10 mouse cellular contexts compared by ENCODE assay signal in genomic region chr8:94861352-94861910, GRCm38 (mm10). TPM values are rescaled to one million over a fixed set of nuclear protein-coding genes. Genes with fewer than 3 reads are reported as not detected.
A peak's percentile ranks its signal among the peaks of the same experiment; 100 is the strongest.
DNase-seq lines count a peak whose midpoint lies in the region; ATAC-seq and TF ChIP-seq lines count a peak whose summit lies in the region.
"Had no signal": no experiment of that assay in that cellular context is flagged by ENCODE, and none has a peak within 500 bp of the region (broad histone marks: within the 10 kb centered on the region; RNA-seq: fewer than 3 reads in every experiment).

No protein-coding gene starts in this region.

- no peak overlapping the region for H3K4me3 ChIP-seq in hindbrain, embryonic 11.5 days (ENCODE audit: low read depth, low read length)
- H3K4me3 ChIP-seq in hindbrain, embryonic 16.5 days (ENCODE audit: low read length), result no peak overlapping the region
- H3K4me3 ChIP-seq in limb, embryonic 14.5 days (replicated peaks; ENCODE audit: low read length), result no peak overlapping the region
- H3K4me3 ChIP-seq: embryonic facial prominence, embryonic 13.5 days; stomach, embryonic 15.5 days had no signal

- ATAC-seq in hindbrain, embryonic 11.5 days (ENCODE audit: low FRiP score), result no peak
- ATAC-seq in hindbrain, embryonic 16.5 days, result no peak
- ATAC-seq in limb, embryonic 14.5 days (ENCODE audit: low FRiP score, low read depth), result no peak
- peak; percentile 58 for ATAC-seq in neutrophil, adult 5-6 weeks (ENCODE audit: extremely low read depth, insufficient number of reproducible peaks, low FRiP score, poor library complexity, severe bottlenecking)

- peaks cover 9% of the 10 kb centered on the region; the same call in 1 of the 2 replicates for H3K36me3 ChIP-seq in hindbrain, embryonic 11.5 days (ENCODE audit: control insufficient read depth, insufficient read depth, low read length)
- H3K36me3 ChIP-seq in hindbrain, embryonic 16.5 days (ENCODE audit: control insufficient read depth, insufficient read depth, low read length), result peaks cover 37% of the 10 kb centered on the region
- H3K36me3 ChIP-seq in limb, embryonic 14.5 days (ENCODE audit: control insufficient read depth, insufficient read depth, low read length), result peaks cover 64% of the 10 kb centered on the region

- no peaks in the 10 kb centered on the region for H3K9me3 ChIP-seq in hindbrain, embryonic 11.5 days (ENCODE audit: control insufficient read depth, low read length)
- no peaks in the 10 kb centered on the region for H3K9me3 ChIP-seq in hindbrain, embryonic 16.5 days (ENCODE audit: control insufficient read depth, low read length)
- no peaks in the 10 kb centered on the region for H3K9me3 ChIP-seq in limb, embryonic 14.5 days (ENCODE audit: control insufficient read depth, low read length)
- H3K9me3 ChIP-seq: embryonic facial prominence, embryonic 13.5 days; stomach, embryonic 15.5 days had no signal

- WGBS in hindbrain, embryonic 11.5 days, result 82% methylated on average over 8 of the region's 8 CpGs
- WGBS in hindbrain, embryonic 16.5 days, result 75% methylated on average over 8 of the region's 8 CpGs
- WGBS in limb, embryonic 14.5 days, result 72% methylated on average over 8 of the region's 8 CpGs

- no peak overlapping the region for H3K27ac ChIP-seq in hindbrain, embryonic 11.5 days (ENCODE audit: low read depth, low read length)
- no peak overlapping the region for H3K27ac ChIP-seq in hindbrain, embryonic 16.5 days (ENCODE audit: low read depth, low read length)
- H3K27ac ChIP-seq in limb, embryonic 14.5 days (replicated peaks; ENCODE audit: low read depth, low read length), result no peak overlapping the region
- H3K27ac ChIP-seq: embryonic facial prominence, embryonic 13.5 days; stomach, embryonic 15.5 days had no signal

- H3K4me1 ChIP-seq in hindbrain, embryonic 11.5 days (replicated peaks; ENCODE audit: control insufficient read depth, insufficient read depth, low read length), result no peaks in the 10 kb centered on the region; the same call in 1 of the 2 replicates
- peaks cover 16% of the 10 kb centered on the region for H3K4me1 ChIP-seq in hindbrain, embryonic 16.5 days (ENCODE audit: control insufficient read depth, insufficient read depth, low read depth, low read length)
- H3K4me1 ChIP-seq in limb, embryonic 14.5 days (ENCODE audit: control insufficient read depth, insufficient read depth, low read length), result peaks cover 4% of the 10 kb centered on the region; the same call in 1 of the 2 replicates

- H3K9ac ChIP-seq in hindbrain, embryonic 11.5 days (ENCODE audit: low read depth, low read length), result no peak overlapping the region
- H3K9ac ChIP-seq in hindbrain, embryonic 16.5 days (ENCODE audit: low read depth, low read length), result no peak overlapping the region
- H3K9ac ChIP-seq in limb, embryonic 14.5 days (ENCODE audit: low read depth, low read length, severe bottlenecking), result no peak overlapping the region
- H3K9ac ChIP-seq: embryonic facial prominence, embryonic 13.5 days; stomach, embryonic 15.5 days had no signal

- peak; percentile 79 for DNase-seq in hindbrain, embryonic 11.5 days (ENCODE audit: low spot score)
- peak; percentile 58 to 64 for DNase-seq in CD8-positive naive resting alpha-beta T cell, adult 2 months (ENCODE audit: low read depth in 2 of 2, low spot score in 2 of 2)
- peak; percentile 67 to 84 for DNase-seq in adrenal gland, postnatal 36 days
- DNase-seq in gastrocnemius, postnatal 14 days, result peak; percentile 63
- DNase-seq in limb, embryonic 14.5 days (ENCODE audit: low spot score), result peak; percentile 81
- DNase-seq in ovary, postnatal 10 days (ENCODE audit: low spot score), result no peak

- intact Hi-C loops in gastrocnemius, postnatal 14 days (cut with DNase I; ENCODE audit: low total_unique reads), result no loop called here

- no peak overlapping the region for H3K4me2 ChIP-seq in hindbrain, embryonic 11.5 days (replicated peaks; ENCODE audit: low read depth, low read length)
- H3K4me2 ChIP-seq in hindbrain, embryonic 16.5 days (ENCODE audit: low read length), result no peak overlapping the region
- H3K4me2 ChIP-seq in limb, embryonic 14.5 days (replicated peaks; ENCODE audit: low read depth, low read length, severe bottlenecking), result no peak overlapping the region
- H3K4me2 ChIP-seq: embryonic facial prominence, embryonic 13.5 days; stomach, embryonic 15.5 days had no signal

- H3K27me3 ChIP-seq in hindbrain, embryonic 11.5 days (ENCODE audit: control insufficient read depth, insufficient read depth, low read length), result no peaks in the 10 kb centered on the region
- no peaks in the 10 kb centered on the region for H3K27me3 ChIP-seq in hindbrain, embryonic 16.5 days (replicated peaks; ENCODE audit: control insufficient read depth, insufficient read depth, low read length)
- no peaks in the 10 kb centered on the region for H3K27me3 ChIP-seq in limb, embryonic 14.5 days (ENCODE audit: control insufficient read depth, insufficient read depth, low read length)
- H3K27me3 ChIP-seq: embryonic facial prominence, embryonic 13.5 days; stomach, embryonic 15.5 days had no signal

- TF ChIP-seq POLR2A in limb, embryonic 14.5 days (IDR thresholded peaks at IDR 0.05; ENCODE audit: borderline replicate concordance, extremely low read depth, insufficient read depth, insufficient read length), result no peak

RNA-seq across cellular contexts. Expression of gene Polr2c, which starts 4.2 kb away (rescaled TPM):
- 159 and 165 TPM in 2 replicates for polyA plus RNA-seq in hindbrain, embryonic 11.5 days (2014; fragmentation: Nextera tagmentation; extraction: Ambion mirVana)
- polyA plus RNA-seq in hindbrain, embryonic 16.5 days (2015; fragmentation: Nextera tagmentation; extraction: Ambion mirVana), result 109 and 119 TPM in 2 replicates
- total RNA-seq in adrenal gland, postnatal 36 days (2021), result 10 to 100 TPM; 65.7 to 70.6 TPM
- 10 to 100 TPM; 37.3 to 39.4 TPM for total RNA-seq in gastrocnemius, postnatal 14 days (2021)
- 129 and 135 TPM in 2 replicates for polyA plus RNA-seq in limb, embryonic 14.5 days (2012; rRNA removed)
- polyA plus RNA-seq in limb, embryonic 14.5 days (2014; fragmentation: Nextera tagmentation; extraction: Ambion mirVana), result 135 and 140 TPM in 2 replicates
- 34.4 and 38.9 TPM in 2 replicates for total RNA-seq in neutrophil, adult 5-6 weeks (2017)

RNA-seq across cellular contexts. Expression of gene Dok4, which starts 14.7 kb away (rescaled TPM):
- polyA plus RNA-seq in hindbrain, embryonic 11.5 days (2014; fragmentation: Nextera tagmentation; extraction: Ambion mirVana), result 13.5 and 14.7 TPM in 2 replicates
- 91.1 and 95.5 TPM in 2 replicates for polyA plus RNA-seq in hindbrain, embryonic 16.5 days (2015; fragmentation: Nextera tagmentation; extraction: Ambion mirVana)
- total RNA-seq in adrenal gland, postnatal 36 days (2021), result 10 to 100 TPM; 10.5 to 10.9 TPM
- total RNA-seq in gastrocnemius, postnatal 14 days (2021), result 1 to 10 TPM; 9.6 to 9.8 TPM
- 29.1 and 35.8 TPM in 2 replicates for polyA plus RNA-seq in limb, embryonic 14.5 days (2012; rRNA removed)
- polyA plus RNA-seq in limb, embryonic 14.5 days (2014; fragmentation: Nextera tagmentation; extraction: Ambion mirVana), result 23.3 and 26.9 TPM in 2 replicates
- 2.2 and 3.3 TPM in 2 replicates for total RNA-seq in neutrophil, adult 5-6 weeks (2017)

RNA-seq across cellular contexts. Expression of gene Ciapin1, which starts 23.3 kb away (rescaled TPM):
- 124 and 145 TPM in 2 replicates for polyA plus RNA-seq in hindbrain, embryonic 11.5 days (2014; fragmentation: Nextera tagmentation; extraction: Ambion mirVana)
- 190 and 191 TPM in 2 replicates for polyA plus RNA-seq in hindbrain, embryonic 16.5 days (2015; fragmentation: Nextera tagmentation; extraction: Ambion mirVana)
- 100 to 1,000 TPM in 1 of 2 experiments, 10 to 100 TPM in 1; 70.2 to 106 TPM for total RNA-seq in adrenal gland, postnatal 36 days (2021)
- 10 to 100 TPM; 32.0 to 33.5 TPM for total RNA-seq in gastrocnemius, postnatal 14 days (2021)
- polyA plus RNA-seq in limb, embryonic 14.5 days (2012; rRNA removed), result 55.0 and 55.2 TPM in 2 replicates
- 83.6 and 84.3 TPM in 2 replicates for polyA plus RNA-seq in limb, embryonic 14.5 days (2014; fragmentation: Nextera tagmentation; extraction: Ambion mirVana)
- total RNA-seq in neutrophil, adult 5-6 weeks (2017), result 25.2 and 26.1 TPM in 2 replicates

RNA-seq across cellular contexts. Expression of gene Coq9, which starts 23.3 kb away (rescaled TPM):
- 52.3 and 55.0 TPM in 2 replicates for polyA plus RNA-seq in hindbrain, embryonic 11.5 days (2014; fragmentation: Nextera tagmentation; extraction: Ambion mirVana)
- polyA plus RNA-seq in hindbrain, embryonic 16.5 days (2015; fragmentation: Nextera tagmentation; extraction: Ambion mirVana), result 67.7 and 69.8 TPM in 2 replicates
- 100 to 1,000 TPM; 152 to 219 TPM for total RNA-seq in adrenal gland, postnatal 36 days (2021)
- 100 to 1,000 TPM; 341 to 397 TPM for total RNA-seq in gastrocnemius, postnatal 14 days (2021)
- 84.5 and 88.1 TPM in 2 replicates for polyA plus RNA-seq in limb, embryonic 14.5 days (2012; rRNA removed)
- 72.4 and 86.0 TPM in 2 replicates for polyA plus RNA-seq in limb, embryonic 14.5 days (2014; fragmentation: Nextera tagmentation; extraction: Ambion mirVana)
- 29.4 and 29.7 TPM in 2 replicates for total RNA-seq in neutrophil, adult 5-6 weeks (2017)

RNA-seq across cellular contexts. Expression of gene Ccl17, which starts 51.2 kb away (rescaled TPM):
- not detected in 2 replicates for polyA plus RNA-seq in hindbrain, embryonic 11.5 days (2014; fragmentation: Nextera tagmentation; extraction: Ambion mirVana)
- 0.79 and 0.80 TPM in 2 replicates for polyA plus RNA-seq in hindbrain, embryonic 16.5 days (2015; fragmentation: Nextera tagmentation; extraction: Ambion mirVana)
- total RNA-seq in adrenal gland, postnatal 36 days (2021), result 1 to 10 TPM; 1.0 to 1.4 TPM
- total RNA-seq in gastrocnemius, postnatal 14 days (2021), result not detected
- 0.45 TPM in 1 of 2 replicates, not detected in the other for polyA plus RNA-seq in limb, embryonic 14.5 days (2012; rRNA removed)
- 0.67 TPM in 1 of 2 replicates, not detected in the other for polyA plus RNA-seq in limb, embryonic 14.5 days (2014; fragmentation: Nextera tagmentation; extraction: Ambion mirVana)
- not detected in 2 replicates for total RNA-seq in neutrophil, adult 5-6 weeks (2017)
- polyA plus RNA-seq: embryonic facial prominence, embryonic 13.5 days; stomach, embryonic 15.5 days had no signal
